Mouse (Mus musculus): ENCODE data around the gene Ugt1a5. TPM values are rescaled to one million over a fixed set of nuclear protein-coding genes. Genes with fewer than 3 reads are reported as not detected.

Ugt1a5 gene
- polyA plus RNA-seq, 1 experiment from 2014 or later, result not detected

GRCm38 (mm10) chr1:88233421-88234247 lies 67.8 kb downstream of the Ugt1a5 start:
- Histone ChIP-seq H3K4me3 (ENCODE audit: low read depth, low read length) (no peak overlapping the region), H3K4me1 (ENCODE audit: control insufficient read depth, insufficient read depth, low read length) (no peaks in the 10 kb centered on the region), H3K36me3 (ENCODE audit: control insufficient read depth, insufficient read depth, low read length) (no peaks in the 10 kb centered on the region; the same call in 1 of the 2 replicates), H3K9me3 (ENCODE audit: control insufficient read depth, low read length) (peaks cover 95% of the 10 kb centered on the region), H3K27me3 (ENCODE audit: control insufficient read depth, insufficient read depth, low read length) (no peaks in the 10 kb centered on the region), H3K27ac (replicated peaks; ENCODE audit: low read depth, low read length) (no peak overlapping the region), H3K4me2 (ENCODE audit: low read depth, severe bottlenecking) (no peak overlapping the region), H3K9ac (ENCODE audit: low read length) (no peak overlapping the region)
- 73% methylated on average over 14 of the region's 14 CpGs for WGBS
- DNase-seq (ENCODE audit: low spot score), result no peak
- no peak for ATAC-seq (ENCODE audit: insufficient number of reproducible peaks, low FRiP score, low TSS enrichment, low read depth)

DNA sequence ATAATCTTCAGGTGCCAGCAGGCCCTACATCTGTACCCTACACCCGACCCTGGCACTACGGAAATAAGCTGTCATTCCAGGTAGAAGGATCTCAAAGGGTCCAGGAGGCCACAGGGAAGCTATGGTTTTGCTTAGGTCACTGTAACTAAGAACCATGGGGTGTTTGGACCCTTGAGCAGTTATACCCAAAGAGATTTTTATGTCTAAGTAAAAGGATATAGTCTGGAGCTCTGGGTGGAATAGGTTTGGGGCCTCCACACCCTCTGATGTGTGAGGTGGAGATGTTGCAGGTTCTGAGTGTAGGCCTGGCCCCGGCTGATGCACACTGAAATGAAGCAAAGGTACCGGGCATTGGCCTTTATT lies 68.4 kb downstream of the Ugt1a5 start:
- Histone ChIP-seq H3K9me3 (ENCODE audit: control insufficient read depth, low read length) (peaks cover 97% of the 10 kb centered on the region), H3K4me2 (ENCODE audit: low read depth, severe bottlenecking) (no peak overlapping the region), H3K4me1 (ENCODE audit: control insufficient read depth, insufficient read depth, low read length) (no peaks in the 10 kb centered on the region), H3K36me3 (ENCODE audit: control insufficient read depth, insufficient read depth, low read length) (no peaks in the 10 kb centered on the region; the same call in 1 of the 2 replicates), H3K9ac (ENCODE audit: low read length) (no peak overlapping the region), H3K4me3 (ENCODE audit: low read depth, low read length) (no peak overlapping the region), H3K27me3 (ENCODE audit: control insufficient read depth, insufficient read depth, low read length) (no peaks in the 10 kb centered on the region), H3K27ac (replicated peaks; ENCODE audit: low read depth, low read length) (no peak overlapping the region)
- 69% methylated on average over 4 of the region's 4 CpGs for WGBS
- ATAC-seq (ENCODE audit: insufficient number of reproducible peaks, low FRiP score, low TSS enrichment, low read depth), result no peak
- DNase-seq (ENCODE audit: low spot score), result no peak

DNA sequence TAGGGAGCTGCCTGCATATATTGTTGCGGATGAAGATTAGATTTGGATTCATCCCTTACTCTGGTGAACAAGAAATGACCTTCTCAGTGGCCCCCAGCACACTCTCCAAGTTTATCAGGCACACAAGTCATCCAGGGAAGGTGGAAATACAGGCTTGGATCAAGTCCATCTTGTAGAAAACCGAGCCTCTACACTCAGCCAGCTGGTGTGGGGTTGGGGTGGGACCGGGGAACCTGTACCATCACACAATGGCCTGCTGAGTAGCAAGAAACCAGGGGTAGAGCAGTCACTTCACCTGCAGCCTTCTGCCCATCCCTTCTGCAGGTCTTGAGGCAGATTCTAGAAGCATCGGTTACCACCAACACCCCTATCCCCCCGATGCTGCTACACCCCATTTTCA lies 68.8 kb downstream of the Ugt1a5 start:
- no peaks in the 10 kb centered on the region for H3K27me3 ChIP-seq (ENCODE audit: control insufficient read depth, insufficient read depth, low read length)
- H3K9ac ChIP-seq (ENCODE audit: low read length), result no peak overlapping the region
- no peaks in the 10 kb centered on the region for H3K4me1 ChIP-seq (ENCODE audit: control insufficient read depth, insufficient read depth, low read length)
- H3K4me3 ChIP-seq (ENCODE audit: low read depth, low read length), result no peak overlapping the region
- ATAC-seq (ENCODE audit: insufficient number of reproducible peaks, low FRiP score, low TSS enrichment, low read depth), result no peak
- 47% methylated on average over 5 of the region's 5 CpGs for WGBS
- no peak for DNase-seq (ENCODE audit: low spot score)
- H3K4me2 ChIP-seq (ENCODE audit: low read depth, severe bottlenecking), result no peak overlapping the region
- no peak overlapping the region for H3K27ac ChIP-seq (replicated peaks; ENCODE audit: low read depth, low read length)
- no peaks in the 10 kb centered on the region; the same call in 1 of the 2 replicates for H3K36me3 ChIP-seq (ENCODE audit: control insufficient read depth, insufficient read depth, low read length)
- H3K9me3 ChIP-seq (ENCODE audit: control insufficient read depth, low read length), result peaks cover 97% of the 10 kb centered on the region

DNA sequence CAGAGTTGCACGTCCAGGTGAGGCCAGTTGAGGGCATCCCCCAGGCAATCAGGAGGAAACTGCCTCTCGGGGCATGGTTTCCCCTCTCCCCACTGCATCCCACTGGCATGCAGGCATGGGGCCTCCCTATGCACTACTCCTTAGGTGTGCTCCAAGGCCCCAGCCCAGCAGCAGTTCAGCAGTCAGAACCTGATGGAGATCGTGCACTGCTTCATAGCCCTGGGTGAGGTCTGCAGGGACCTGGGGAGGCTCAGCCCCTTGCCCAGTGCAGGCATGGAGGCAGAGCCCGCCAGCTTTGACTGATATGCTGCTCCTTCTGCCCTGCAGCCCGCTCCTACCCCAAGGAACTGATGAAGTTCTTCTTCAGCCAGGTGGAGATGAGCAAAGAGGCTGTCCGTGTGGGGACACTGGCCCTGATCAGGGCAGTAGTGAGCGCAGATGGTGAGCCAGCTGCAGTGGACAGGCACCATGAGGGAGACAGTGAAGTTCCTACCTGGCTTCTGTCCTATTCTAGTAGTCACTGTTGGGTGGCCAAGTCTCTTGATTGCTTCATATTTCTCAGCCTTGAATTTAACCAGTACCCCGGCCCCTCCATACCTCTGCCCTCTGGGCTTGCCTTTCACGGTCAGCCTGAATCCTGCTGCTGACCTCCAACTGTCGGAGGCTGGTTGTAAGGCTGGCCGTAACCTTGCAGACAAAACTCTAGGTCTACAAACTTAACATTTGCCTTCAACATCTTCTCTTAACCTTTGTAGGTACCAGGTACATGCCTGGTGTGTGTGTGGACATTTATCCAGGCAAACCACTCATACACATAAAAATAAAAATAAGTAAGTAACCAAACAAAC lies 69.5 kb downstream of the Ugt1a5 start:
- WGBS, result 65% methylated on average over 11 of the region's 11 CpGs
- Histone ChIP-seq H3K4me1 (ENCODE audit: control insufficient read depth, insufficient read depth, low read length) (no peaks in the 10 kb centered on the region), H3K9ac (ENCODE audit: low read length) (no peak overlapping the region), H3K27ac (replicated peaks; ENCODE audit: low read depth, low read length) (no peak overlapping the region), H3K4me3 (ENCODE audit: low read depth, low read length) (no peak overlapping the region), H3K36me3 (ENCODE audit: control insufficient read depth, insufficient read depth, low read length) (no peaks in the 10 kb centered on the region; the same call in 1 of the 2 replicates), H3K9me3 (ENCODE audit: control insufficient read depth, low read length) (peaks cover 97% of the 10 kb centered on the region), H3K27me3 (ENCODE audit: control insufficient read depth, insufficient read depth, low read length) (no peaks in the 10 kb centered on the region), H3K4me2 (ENCODE audit: low read depth, severe bottlenecking) (no peak overlapping the region)
- DNase-seq (ENCODE audit: low spot score) (no peak), ATAC-seq (ENCODE audit: insufficient number of reproducible peaks, low FRiP score, low TSS enrichment, low read depth) (no peak)

GRCm38 (mm10) chr1:88235894-88236415 lies 70.1 kb downstream of the Ugt1a5 start:
- Histone ChIP-seq H3K4me3 (ENCODE audit: low read depth, low read length) (no peak overlapping the region), H3K4me2 (ENCODE audit: low read depth, severe bottlenecking) (no peak overlapping the region), H3K27me3 (ENCODE audit: control insufficient read depth, insufficient read depth, low read length) (no peaks in the 10 kb centered on the region), H3K4me1 (ENCODE audit: control insufficient read depth, insufficient read depth, low read length) (no peaks in the 10 kb centered on the region), H3K9ac (ENCODE audit: low read length) (no peak overlapping the region), H3K36me3 (ENCODE audit: control insufficient read depth, insufficient read depth, low read length) (no peaks in the 10 kb centered on the region; the same call in 1 of the 2 replicates), H3K9me3 (ENCODE audit: control insufficient read depth, low read length) (peaks cover 97% of the 10 kb centered on the region), H3K27ac (replicated peaks; ENCODE audit: low read depth, low read length) (no peak overlapping the region)
- DNase-seq (ENCODE audit: low spot score), result no peak
- ATAC-seq (ENCODE audit: insufficient number of reproducible peaks, low FRiP score, low TSS enrichment, low read depth), result no peak
- 72% methylated on average over 4 of the region's 4 CpGs for WGBS

GRCm38 (mm10) chr1:88237311-88237710 lies 71.5 kb downstream of the Ugt1a5 start:
- ATAC-seq (ENCODE audit: insufficient number of reproducible peaks, low FRiP score, low TSS enrichment, low read depth), result no peak
- 77% methylated on average over 5 of the region's 5 CpGs for whole genome bisulfite sequencing

GRCm38 (mm10) chr1:88238771-88239170 lies 73.0 kb downstream of the Ugt1a5 start:
- no peak for ATAC-seq (ENCODE audit: insufficient number of reproducible peaks, low FRiP score, low TSS enrichment, low read depth)
- no peaks in the 10 kb centered on the region for H3K36me3 ChIP-seq (ENCODE audit: control insufficient read depth, insufficient read depth, low read length)

More at GRCm38 (mm10) chr1:88237311-88237710, 71.5 kb downstream of the Ugt1a5 start:
- Histone ChIP-seq H3K4me2 (ENCODE audit: low read depth, severe bottlenecking) (no peak overlapping the region), H3K27ac (replicated peaks; ENCODE audit: low read depth, low read length) (no peak overlapping the region), H3K9me3 (ENCODE audit: control insufficient read depth, low read length) (peaks cover 93% of the 10 kb centered on the region), H3K4me3 (ENCODE audit: low read depth, low read length) (no peak overlapping the region), H3K9ac (ENCODE audit: low read length) (no peak overlapping the region), H3K36me3 (ENCODE audit: control insufficient read depth, insufficient read depth, low read length) (no peaks in the 10 kb centered on the region), H3K27me3 (ENCODE audit: control insufficient read depth, insufficient read depth, low read length) (no peaks in the 10 kb centered on the region), H3K4me1 (ENCODE audit: control insufficient read depth, insufficient read depth, low read length) (no peaks in the 10 kb centered on the region)
- DNase-seq (ENCODE audit: low spot score), result no peak

DNA sequence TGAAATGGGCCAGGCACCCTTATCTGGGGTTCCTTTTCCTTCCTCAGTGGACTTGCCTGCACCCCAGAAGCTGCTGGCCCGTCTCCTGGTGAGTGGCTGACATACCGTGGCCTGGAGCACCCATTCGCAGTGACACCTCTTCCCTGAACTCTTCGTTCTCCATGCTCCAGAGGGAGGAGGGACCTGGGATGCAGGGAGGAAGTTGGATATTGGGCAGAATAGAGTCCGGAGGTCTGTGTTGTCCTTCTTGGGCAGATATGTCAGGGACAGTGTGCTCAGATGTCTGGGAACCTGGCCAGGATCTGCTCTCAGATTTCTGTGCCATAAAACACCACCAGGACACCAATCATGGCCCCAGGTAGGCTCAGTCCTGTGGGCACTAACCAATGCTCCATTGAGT lies 74.3 kb downstream of the Ugt1a5 start:
- Histone ChIP-seq H3K36me3 (ENCODE audit: control insufficient read depth, insufficient read depth, low read length) (no peaks in the 10 kb centered on the region), H3K9ac (ENCODE audit: low read length) (no peak overlapping the region), H3K27me3 (ENCODE audit: control insufficient read depth, insufficient read depth, low read length) (no peaks in the 10 kb centered on the region), H3K27ac (replicated peaks; ENCODE audit: low read depth, low read length) (no peak overlapping the region), H3K4me1 (ENCODE audit: control insufficient read depth, insufficient read depth, low read length) (no peaks in the 10 kb centered on the region), H3K4me3 (ENCODE audit: low read depth, low read length) (no peak overlapping the region), H3K4me2 (ENCODE audit: low read depth, severe bottlenecking) (no peak overlapping the region), H3K9me3 (ENCODE audit: control insufficient read depth, low read length) (peaks cover 92% of the 10 kb centered on the region)
- ATAC-seq (ENCODE audit: insufficient number of reproducible peaks, low FRiP score, low TSS enrichment, low read depth) (no peak), DNase-seq (ENCODE audit: low spot score) (no peak)
- 74% methylated on average over 5 of the region's 5 CpGs for WGBS

More at GRCm38 (mm10) chr1:88238771-88239170, 73.0 kb downstream of the Ugt1a5 start:
- H3K27me3 ChIP-seq (ENCODE audit: control insufficient read depth, insufficient read depth, low read length), result no peaks in the 10 kb centered on the region
- H3K4me2 ChIP-seq (ENCODE audit: low read depth, severe bottlenecking), result no peak overlapping the region
- H3K9me3 ChIP-seq (ENCODE audit: control insufficient read depth, low read length), result peaks cover 92% of the 10 kb centered on the region
- no peak overlapping the region for H3K4me3 ChIP-seq (ENCODE audit: low read depth, low read length)
- H3K27ac ChIP-seq (replicated peaks; ENCODE audit: low read depth, low read length), result no peak overlapping the region
- H3K9ac ChIP-seq (ENCODE audit: low read length), result no peak overlapping the region
- DNase-seq (ENCODE audit: low spot score), result no peak
- WGBS, result 81% methylated on average over 6 of the region's 6 CpGs
- no peaks in the 10 kb centered on the region for H3K4me1 ChIP-seq (ENCODE audit: control insufficient read depth, insufficient read depth, low read length)

Data from limb, embryonic 11.5 days (tissue).